Mouse (Mus musculus) gonadal fat pad, adult 2 months (tissue): Measurements from ENCODE around the gene Tsc2. TPM values are rescaled to one million over a fixed set of nuclear protein-coding genes. Genes with fewer than 3 reads are reported as not detected.

ENCODE experiments used
- DNase-seq: peaks from one replicate; pipeline ENCODE4 v3.0.0-alpha.2; 2012; ENCODE audit warnings: low read depth
- polyA plus RNA-seq: library from polyadenylated mRNA; depleted of rRNA; stranded (reverse); fragments of >200 nt; gene quantifications from 2 replicates; pipeline ENCODE4 v1.2.3, GENCODE M21; 2012

The Tsc2 gene
- polyA plus RNA-seq, 1 experiment = 141 TPM

- no peak for DNase-seq
Observed at GRCm38 (mm10) chr17:24572651-24573245, 59.7 kb downstream of the Tsc2 start.

GRCm38 (mm10) chr17:24569837-24570236 is 62.6 kb downstream of the Tsc2 start:
- DNase-seq = no peak

- no peak for DNase-seq
Observed at GRCm38 (mm10) chr17:24567034-24567779, 65.2 kb downstream of the Tsc2 start.

GRCm38 (mm10) chr17:24565792-24566191 is 66.6 kb downstream of the Tsc2 start:
- DNase-seq = no peak

GRCm38 (mm10) chr17:24565092-24565491 is 67.3 kb downstream of the Tsc2 start:
- no peak for DNase-seq

- DNase-seq = no peak
Observed at GRCm38 (mm10) chr17:24564422-24564821, 68.0 kb downstream of the Tsc2 start.

GRCm38 (mm10) chr17:24563638-24564037 is 68.8 kb downstream of the Tsc2 start:
- DNase-seq = no peak

GRCm38 (mm10) chr17:24561592-24561991 is 70.8 kb downstream of the Tsc2 start:
- DNase-seq = no peak

GRCm38 (mm10) chr17:24560301-24561028 is 72.0 kb downstream of the Tsc2 start:
- no peak for DNase-seq

- no peak for DNase-seq
Observed at GRCm38 (mm10) chr17:24559146-24559545, 73.3 kb downstream of the Tsc2 start.

- no peak for DNase-seq
Observed at GRCm38 (mm10) chr17:24558600-24559099, 73.8 kb downstream of the Tsc2 start.

GRCm38 (mm10) chr17:24557091-24557490 is 75.3 kb downstream of the Tsc2 start:
- DNase-seq = no peak

GRCm38 (mm10) chr17:24551050-24551444 is 81.4 kb downstream of the Tsc2 start:
- DNase-seq = no peak

- no peak for DNase-seq
Observed at GRCm38 (mm10) chr17:24550416-24551049, 81.9 kb downstream of the Tsc2 start.

- DNase-seq = peak; percentile 93
Observed at GRCm38 (mm10) chr17:24549618-24550415, 82.6 kb downstream of the Tsc2 start, which contains the start of gene Pkd1. Gene Pkd1, plus strand, starts transcription at chr17:24549834.

- no peak for DNase-seq
Observed at GRCm38 (mm10) chr17:24548921-24549617, 83.4 kb downstream of the Tsc2 start.

- no peak for DNase-seq
Observed at GRCm38 (mm10) chr17:24548435-24548834, 84.0 kb downstream of the Tsc2 start.

GRCm38 (mm10) chr17:24546234-24546633 is 86.2 kb downstream of the Tsc2 start:
- DNase-seq = no peak
